Mouse (Mus musculus) embryonic facial prominence, embryonic 14.5 days (tissue): ENCODE measurements around the gene Slit1. TPM values are rescaled to one million over a fixed set of nuclear protein-coding genes. Genes with fewer than 3 reads are reported as not detected.
A peak's percentile ranks its signal among the peaks of the same experiment; 100 is the strongest.

Source experiments
- ATAC-seq: fragments of 200-750 bp; cut with Nextera tagmentation; 2 replicates; pipeline ENCODE4 v1.8.0; 2017; ENCODE audit warnings: low read depth, moderate number of reproducible peaks, moderate TSS enrichment
- DNase-seq: peaks from one replicate; pipeline ENCODE4 v3.0.0-alpha.2; 2015; ENCODE audit warnings: low spot score
- H3K27ac ChIP-seq: fragments of 300-500 bp; sonication (generic); replicated peaks from 2 replicates; pipeline ENCODE4 v1.5.1; 2014; ENCODE audit warnings: low read depth, mild to moderate bottlenecking, low read length, moderate library complexity
- H3K27me3 ChIP-seq: fragments of 300-500 bp; sonication (generic); replicated peaks from 2 replicates; pipeline ENCODE4 v1.6.1; 2014; ENCODE audit warnings: low read length; ENCODE audit not compliant: control insufficient read depth, insufficient read depth
- H3K36me3 ChIP-seq: fragments of 300-500 bp; sonication (generic); 2 replicates; pipeline ENCODE4 v1.6.1; 2014; ENCODE audit warnings: low read length, mixed read lengths; ENCODE audit not compliant: control insufficient read depth, insufficient read depth
- H3K4me1 ChIP-seq: fragments of 300-500 bp; sonication (generic); 2 replicates; pipeline ENCODE4 v1.6.1; 2014; ENCODE audit warnings: antibody characterized with exemption, low read length; ENCODE audit not compliant: control insufficient read depth, insufficient read depth
- H3K4me2 ChIP-seq: fragments of 300-500 bp; sonication (generic); 2 replicates; pipeline ENCODE4 v1.6.1; 2014; ENCODE audit warnings: low read depth, mild to moderate bottlenecking, low read length, moderate library complexity, mixed read lengths
- H3K4me3 ChIP-seq: fragments of 300-500 bp; sonication (generic); 2 replicates; pipeline ENCODE4 v1.5.1; 2014; ENCODE audit warnings: low read depth, mild to moderate bottlenecking, low read length
- H3K9ac ChIP-seq: fragments of 300-500 bp; sonication (generic); 2 replicates; pipeline ENCODE4 v1.6.1; 2014; ENCODE audit warnings: low read depth, mild to moderate bottlenecking, low read length, moderate library complexity, mixed read lengths
- H3K9me3 ChIP-seq: fragments of 300-500 bp; sonication (generic); 2 replicates; pipeline ENCODE4 v1.6.1; 2016; ENCODE audit warnings: low read length; ENCODE audit not compliant: control insufficient read depth
- WGBS: fragments of 180-500 bp; shearing (Covaris S2); extraction: QIAGEN DNeasy Blood & Tissue Kit; methylation state at CpG from one replicate; pipeline ENCODE4 v1.1.7; 2014; 5-methylcytosine and 5-hydroxymethylcytosine counted together
- polyA plus RNA-seq: library from polyadenylated mRNA; unstranded; fragments of >200 nt; fragmentation: Nextera tagmentation; extraction: Ambion mirVana; gene quantifications from 2 replicates; pipeline ENCODE4 v1.2.1, GENCODE M21; 2014

The Slit1 gene
- polyA plus RNA-seq, 1 experiment from 2014 or later = 1.7 TPM

DNA sequence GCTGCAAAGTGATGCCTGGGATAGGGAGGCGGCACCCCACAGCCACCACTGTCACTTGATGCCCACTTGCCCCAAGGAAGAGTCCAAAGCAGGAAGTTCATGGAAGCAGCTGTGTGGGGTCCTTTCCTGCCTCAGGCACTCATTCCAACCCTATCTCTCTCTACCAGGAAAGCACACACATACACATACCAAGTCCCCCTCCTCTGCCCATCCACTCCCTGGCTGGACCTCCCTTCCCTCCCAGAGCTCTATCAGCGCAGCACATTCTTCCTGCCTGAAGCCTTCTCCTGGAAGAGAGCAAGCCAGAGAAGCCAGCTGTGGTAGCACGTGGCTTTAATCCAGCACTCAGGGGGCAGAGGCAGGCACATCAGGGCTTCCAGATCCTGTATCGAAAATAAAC, 65.9 kb downstream of the Slit1 start:
- ATAC-seq (no peak), DNase-seq (no peak)
- H3K4me3 ChIP-seq = no peak overlapping the region
- 54% methylated on average over 4 of the region's 4 CpGs for WGBS
- H3K27me3 ChIP-seq = no peaks in the 10 kb centered on the region; the same call in 1 of the 2 replicates
- H3K9ac ChIP-seq = no peak overlapping the region
- H3K4me2 ChIP-seq = no peak overlapping the region
- H3K4me1 ChIP-seq = no peaks in the 10 kb centered on the region
- H3K27ac ChIP-seq = no peak overlapping the region
- H3K36me3 ChIP-seq = no peaks in the 10 kb centered on the region
- H3K9me3 ChIP-seq = no peaks in the 10 kb centered on the region

GRCm38 (mm10) chr19:41675583-41675982, 67.9 kb downstream of the Slit1 start:
- Histone ChIP-seq H3K27me3 (no peaks in the 10 kb centered on the region; the same call in 1 of the 2 replicates), H3K4me3 (no peak overlapping the region), H3K27ac (no peak overlapping the region), H3K9me3 (no peaks in the 10 kb centered on the region), H3K4me1 (no peaks in the 10 kb centered on the region), H3K9ac (no peak overlapping the region), H3K4me2 (no peak overlapping the region), H3K36me3 (no peaks in the 10 kb centered on the region)
- 74% methylated on average over 8 of the region's 8 CpGs for WGBS
- DNase-seq (no peak), ATAC-seq (peak; percentile 51; the same call in 1 of the 2 replicates)

GRCm38 (mm10) chr19:41674366-41674765, 69.1 kb downstream of the Slit1 start:
- WGBS = 54% methylated on average over 4 of the region's 4 CpGs
- DNase-seq (no peak), ATAC-seq (no peak)
- Histone ChIP-seq H3K36me3 (no peaks in the 10 kb centered on the region), H3K9me3 (no peaks in the 10 kb centered on the region), H3K27me3 (no peaks in the 10 kb centered on the region; the same call in 1 of the 2 replicates), H3K4me3 (no peak overlapping the region), H3K9ac (no peak overlapping the region), H3K27ac (no peak overlapping the region), H3K4me1 (no peaks in the 10 kb centered on the region), H3K4me2 (no peak overlapping the region)

DNA sequence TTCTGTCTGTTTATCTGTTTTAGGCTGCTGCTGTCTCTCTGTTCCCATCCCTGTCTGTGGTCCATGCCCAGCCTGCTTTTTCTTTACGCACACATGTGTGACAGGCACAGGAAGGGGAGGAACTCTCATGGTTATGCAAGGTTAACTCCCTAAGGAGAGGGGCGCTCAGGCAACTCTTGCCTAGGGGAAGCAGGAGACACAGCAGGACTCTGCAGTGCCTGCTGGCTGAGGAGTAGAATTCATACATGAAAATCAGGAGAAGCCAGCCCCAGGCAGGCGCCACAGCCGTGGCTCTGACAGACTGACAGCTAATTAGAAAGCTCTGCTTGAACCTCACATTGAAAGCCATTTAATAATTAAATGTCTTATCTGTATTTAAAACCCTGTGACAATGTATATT, 70.6 kb downstream of the Slit1 start:
- no peaks in the 10 kb centered on the region for H3K4me1 ChIP-seq
- H3K36me3 ChIP-seq = no peaks in the 10 kb centered on the region
- no peaks in the 10 kb centered on the region for H3K9me3 ChIP-seq
- WGBS = 38% methylated on average over 4 of the region's 4 CpGs
- no peak overlapping the region for H3K27ac ChIP-seq
- H3K4me2 ChIP-seq = no peak overlapping the region
- no peaks in the 10 kb centered on the region; the same call in 1 of the 2 replicates for H3K27me3 ChIP-seq
- no peak overlapping the region for H3K9ac ChIP-seq
- no peak overlapping the region for H3K4me3 ChIP-seq
- no peak for DNase-seq
- ATAC-seq = no peak

GRCm38 (mm10) chr19:41670931-41671330, 72.5 kb downstream of the Slit1 start:
- Histone ChIP-seq H3K27ac (no peak overlapping the region), H3K4me2 (no peak overlapping the region), H3K9ac (no peak overlapping the region), H3K4me3 (no peak overlapping the region), H3K4me1 (no peaks in the 10 kb centered on the region), H3K9me3 (no peaks in the 10 kb centered on the region), H3K36me3 (no peaks in the 10 kb centered on the region), H3K27me3 (no peaks in the 10 kb centered on the region; the same call in 1 of the 2 replicates)
- DNase-seq (no peak), ATAC-seq (no peak)
- WGBS = 60% methylated on average over 7 of the region's 7 CpGs

DNA sequence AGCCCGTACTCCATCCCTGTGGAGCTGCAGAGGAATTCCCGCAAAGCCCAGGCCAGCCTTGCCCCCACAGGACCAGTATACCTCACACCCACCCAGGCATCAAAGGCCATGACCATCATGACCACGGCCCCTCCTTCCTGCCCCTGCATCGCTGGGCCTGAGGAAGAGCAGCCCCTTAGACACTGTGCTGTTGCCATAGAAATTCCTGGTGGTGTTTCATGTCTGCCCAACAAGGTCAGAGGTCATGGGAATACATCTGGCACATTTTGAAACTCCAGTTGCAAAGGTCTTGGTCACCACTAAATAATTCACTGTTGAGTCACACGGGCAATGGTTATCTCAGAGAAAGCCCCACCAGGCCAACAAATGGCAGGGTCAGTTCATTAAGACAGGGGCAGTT, 73.0 kb downstream of the Slit1 start:
- no peaks in the 10 kb centered on the region for H3K27me3 ChIP-seq
- no peak for DNase-seq
- H3K4me2 ChIP-seq = no peak overlapping the region
- H3K4me1 ChIP-seq = no peaks in the 10 kb centered on the region
- WGBS = 35% methylated on average over 5 of the region's 5 CpGs
- H3K9ac ChIP-seq = no peak overlapping the region
- no peaks in the 10 kb centered on the region for H3K36me3 ChIP-seq
- no peaks in the 10 kb centered on the region for H3K9me3 ChIP-seq
- H3K4me3 ChIP-seq = no peak overlapping the region
- no peak for ATAC-seq
- H3K27ac ChIP-seq = no peak overlapping the region

GRCm38 (mm10) chr19:41669747-41670342, 73.6 kb downstream of the Slit1 start:
- H3K4me2 ChIP-seq = no peak overlapping the region
- H3K9me3 ChIP-seq = no peaks in the 10 kb centered on the region
- H3K4me1 ChIP-seq = no peaks in the 10 kb centered on the region
- peaks cover 3% of the 10 kb centered on the region; the same call in 1 of the 2 replicates for H3K27me3 ChIP-seq
- no peak for DNase-seq
- WGBS = 27% methylated on average over 12 of the region's 12 CpGs
- ATAC-seq = no peak
- H3K27ac ChIP-seq = no peak overlapping the region
- H3K36me3 ChIP-seq = no peaks in the 10 kb centered on the region
- no peak overlapping the region for H3K4me3 ChIP-seq
- no peak overlapping the region for H3K9ac ChIP-seq

DNA sequence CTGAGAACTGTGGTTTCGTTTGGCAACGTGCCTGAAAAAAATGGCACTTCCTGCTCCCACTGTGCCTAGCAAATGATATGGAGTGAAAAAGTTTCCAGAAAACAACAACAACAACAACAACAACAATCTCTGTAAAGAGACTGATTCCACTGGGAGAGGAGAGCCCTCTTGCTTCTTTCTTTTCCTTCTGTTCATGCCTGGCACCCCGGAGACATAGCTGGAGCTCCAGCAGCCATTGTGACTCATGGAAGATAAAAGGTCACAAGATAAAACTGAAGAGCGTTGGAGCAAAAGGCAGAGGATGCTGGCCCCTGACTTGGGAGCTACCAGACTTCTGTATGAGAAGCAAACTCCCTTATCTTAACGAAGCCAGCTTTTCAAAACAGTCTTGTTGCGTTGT, 75.9 kb downstream of the Slit1 start:
- Histone ChIP-seq H3K9me3 (no peaks in the 10 kb centered on the region), H3K4me3 (no peak overlapping the region), H3K4me2 (no peak overlapping the region), H3K36me3 (no peaks in the 10 kb centered on the region), H3K27ac (no peak overlapping the region), H3K4me1 (no peaks in the 10 kb centered on the region), H3K9ac (no peak overlapping the region), H3K27me3 (peaks cover 14% of the 10 kb centered on the region)
- WGBS = 43% methylated on average over 6 of the region's 6 CpGs
- DNase-seq = no peak
- ATAC-seq = no peak

DNA sequence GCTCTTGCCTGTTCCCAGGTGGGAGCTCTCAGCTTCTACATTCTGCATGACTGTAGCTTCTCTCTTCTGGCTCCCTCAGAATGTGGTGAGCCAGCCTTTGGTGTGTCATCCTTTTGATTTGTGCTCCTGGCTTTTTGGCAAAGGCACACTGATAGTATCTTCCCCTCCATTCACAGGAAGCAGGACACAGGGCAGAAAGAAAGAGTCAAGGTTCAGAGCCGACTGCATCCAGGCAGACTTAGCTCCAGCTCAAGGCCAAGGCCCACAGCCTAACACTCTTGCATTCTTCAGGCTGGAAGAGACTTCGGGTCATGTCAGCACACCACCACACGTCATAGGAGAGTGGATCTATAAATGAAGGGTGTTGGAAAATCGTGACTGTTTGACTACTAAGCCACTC, 77.5 kb downstream of the Slit1 start:
- H3K4me1 ChIP-seq = no peaks in the 10 kb centered on the region
- H3K36me3 ChIP-seq = no peaks in the 10 kb centered on the region
- DNase-seq = no peak
- no peak overlapping the region for H3K4me3 ChIP-seq
- no peak overlapping the region for H3K9ac ChIP-seq
- no peak for ATAC-seq
- 61% methylated on average over 4 of the region's 4 CpGs for WGBS
- H3K9me3 ChIP-seq = no peaks in the 10 kb centered on the region
- no peak overlapping the region for H3K27ac ChIP-seq
- no peak overlapping the region for H3K4me2 ChIP-seq
- H3K27me3 ChIP-seq = peaks cover 14% of the 10 kb centered on the region
